Mouse (Mus musculus): ENCODE measurements around the gene Hap1.
A peak's percentile ranks its signal among the peaks of the same experiment; 100 is the strongest.

Gene Hap1

DNA sequence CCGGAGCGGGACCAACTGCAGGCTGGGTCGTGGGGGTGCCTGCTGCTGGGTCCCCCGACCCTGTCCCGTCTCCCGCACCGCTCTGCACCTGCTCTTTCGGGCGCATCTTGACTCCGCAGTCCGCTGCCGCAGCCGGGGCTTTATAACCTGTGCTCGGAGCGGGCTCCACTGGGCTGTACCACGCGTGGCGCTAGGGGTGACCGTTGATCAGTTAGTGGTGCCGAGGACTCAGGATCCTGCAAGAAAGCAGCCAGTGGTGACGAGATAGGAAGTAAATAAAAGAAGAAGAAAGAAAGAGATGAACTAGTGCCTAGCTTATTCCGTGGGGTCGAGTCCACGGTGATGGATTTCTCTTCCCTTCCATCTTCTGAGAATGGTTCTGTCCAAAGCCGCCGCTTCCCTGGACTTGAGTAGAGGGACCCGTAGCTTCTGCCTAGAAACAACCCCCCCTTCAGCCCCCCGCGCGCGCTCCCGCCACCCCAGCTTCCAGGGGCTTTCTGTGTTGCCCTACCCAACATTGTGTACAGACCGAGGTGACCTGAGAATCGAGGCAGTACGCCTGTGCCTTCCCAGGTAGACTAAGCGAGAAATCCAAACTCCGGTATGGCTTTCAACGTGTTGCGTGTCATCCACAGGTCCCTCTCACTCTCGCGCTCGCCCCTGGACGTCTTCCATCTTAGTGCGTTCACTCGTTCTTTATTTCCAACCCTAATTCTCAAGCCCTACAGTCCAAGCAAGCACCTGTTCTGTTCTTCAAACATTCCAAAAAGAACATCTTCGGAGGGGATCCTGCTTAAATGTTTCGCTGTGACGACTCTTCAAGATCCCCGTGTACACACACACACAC is at the start of gene Hap1:
Gene Hap1 (minus strand): TSS at position 157 of the 847 bp plus-strand sequence.
- DNase-seq (ENCODE audit: low spot score) = peak; percentile 74

DNA sequence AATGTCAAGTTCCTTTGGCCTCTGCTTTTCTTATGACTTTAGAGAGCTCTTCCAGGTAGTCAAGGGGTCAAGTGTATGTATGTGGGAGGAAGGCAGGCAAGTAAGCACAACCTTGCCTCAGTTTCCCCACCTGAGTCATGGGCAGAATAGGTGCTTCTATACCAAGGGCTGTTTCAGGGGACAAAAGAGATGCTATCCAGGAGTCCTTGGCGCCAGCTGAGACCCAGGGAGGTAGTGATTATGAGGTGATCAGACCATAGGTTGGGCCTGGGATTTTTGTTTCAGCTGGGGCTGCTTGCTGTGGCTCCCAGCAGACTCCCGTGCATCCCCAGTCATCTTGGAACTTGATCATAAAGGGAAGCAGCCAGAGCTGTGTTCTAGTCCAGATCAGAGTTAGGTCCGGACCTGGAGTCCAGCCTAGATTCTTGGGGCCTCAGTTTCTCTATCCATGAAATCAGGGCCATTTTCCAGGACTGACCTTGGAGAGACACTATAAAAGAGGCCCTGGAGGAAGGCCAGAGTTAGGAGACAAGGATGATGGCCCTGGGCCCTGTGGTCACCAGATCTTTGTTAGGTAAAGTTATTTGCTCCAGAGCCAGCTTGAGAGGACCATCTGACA is 48.6 kb upstream of the Hap1 start:
- no peak for DNase-seq (ENCODE audit: low spot score)

DNA sequence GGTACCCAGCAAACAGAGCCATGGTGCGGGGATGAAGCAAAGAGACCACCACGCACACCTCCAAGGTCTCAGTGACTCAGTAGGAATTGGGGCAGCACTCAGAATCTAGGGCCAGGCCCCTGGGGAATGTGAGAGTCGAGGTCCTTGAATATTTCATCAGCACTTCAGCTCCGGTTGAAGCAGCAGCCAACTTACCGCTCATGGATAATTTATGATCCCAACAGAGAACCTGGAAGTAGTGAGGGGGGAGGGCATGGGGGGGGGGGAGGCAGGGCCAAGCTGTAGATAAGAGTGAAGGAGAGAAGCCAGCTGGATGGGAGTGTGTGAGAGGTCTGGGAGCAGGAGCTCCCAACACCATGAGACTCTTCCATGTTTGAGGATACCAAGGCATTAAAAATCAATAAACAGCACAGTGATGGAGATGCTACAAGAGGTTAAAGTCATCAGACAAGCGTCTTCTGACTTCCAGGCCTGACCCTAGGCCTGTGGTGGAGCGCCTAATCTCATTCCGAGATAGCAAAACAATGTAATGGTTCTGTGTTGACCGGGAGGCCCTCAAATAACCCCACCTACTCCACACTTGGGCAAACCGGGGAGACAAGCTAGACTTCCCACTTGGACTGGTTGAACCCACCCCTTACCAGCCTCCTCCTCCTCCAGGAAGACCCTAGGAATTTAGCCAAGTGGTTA is 47.7 kb upstream of the Hap1 start:
- DNase-seq (ENCODE audit: low spot score) = no peak

DNA sequence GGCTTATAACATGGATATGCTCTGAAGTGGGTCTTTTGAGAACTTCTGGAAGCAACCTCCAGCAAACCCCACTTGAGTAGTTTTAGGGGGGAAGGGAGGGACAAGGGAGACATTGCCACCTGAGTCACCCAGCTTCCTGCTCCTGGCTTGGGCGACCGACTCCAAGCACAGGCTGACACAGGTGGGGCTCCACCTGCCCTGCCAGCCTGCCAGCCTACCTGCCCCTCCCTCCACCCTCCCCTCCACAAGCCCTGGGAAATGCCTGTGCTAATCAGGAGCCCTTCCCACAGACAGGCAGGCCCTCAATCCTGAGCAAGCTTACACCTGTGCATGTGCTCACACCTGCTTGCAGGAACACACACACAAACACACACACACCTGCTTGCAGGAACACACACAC is 46.8 kb upstream of the Hap1 start:
- peak; percentile 68 for DNase-seq (ENCODE audit: low spot score)

DNA sequence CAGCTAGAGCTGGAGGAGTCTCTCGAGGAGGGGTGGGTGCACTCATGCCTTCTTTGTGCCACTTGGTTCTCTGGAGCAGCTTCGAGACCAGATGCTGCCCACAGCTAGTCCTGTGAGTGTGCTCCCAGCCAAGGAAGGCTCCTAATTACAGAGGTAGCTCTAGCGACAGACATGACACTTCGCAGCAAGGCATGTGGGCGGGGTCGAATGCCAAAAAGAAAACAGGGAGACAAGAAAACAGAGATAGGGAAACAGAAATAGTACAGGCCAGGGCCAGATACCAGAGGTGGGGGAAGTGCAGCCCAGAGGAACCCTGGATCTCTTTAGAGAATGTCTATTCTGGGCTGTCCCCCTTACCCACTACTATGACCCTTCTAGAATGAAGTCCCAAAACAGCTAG is 46.3 kb upstream of the Hap1 start:
- DNase-seq (ENCODE audit: low spot score) = no peak

DNA sequence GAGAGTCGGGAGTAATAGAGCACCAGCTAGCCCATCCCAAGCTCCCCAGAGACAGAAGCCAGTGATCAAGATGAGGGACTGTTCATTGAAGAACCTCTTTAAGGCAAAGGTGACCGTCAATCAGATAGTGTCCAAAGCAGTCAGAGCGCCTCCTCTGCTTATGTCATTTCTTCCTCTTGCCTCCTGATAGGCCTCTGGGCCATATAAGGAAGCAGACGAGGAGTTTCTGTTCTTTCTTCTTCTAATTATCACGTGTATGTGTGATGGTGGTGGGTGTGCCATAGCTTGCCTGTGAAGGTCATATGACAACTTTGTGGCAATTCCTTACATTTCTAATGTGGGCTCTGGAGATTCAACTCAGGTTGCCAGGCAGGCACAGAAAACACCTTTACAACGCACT is 44.9 kb upstream of the Hap1 start:
- DNase-seq (ENCODE audit: low spot score) = no peak

DNA sequence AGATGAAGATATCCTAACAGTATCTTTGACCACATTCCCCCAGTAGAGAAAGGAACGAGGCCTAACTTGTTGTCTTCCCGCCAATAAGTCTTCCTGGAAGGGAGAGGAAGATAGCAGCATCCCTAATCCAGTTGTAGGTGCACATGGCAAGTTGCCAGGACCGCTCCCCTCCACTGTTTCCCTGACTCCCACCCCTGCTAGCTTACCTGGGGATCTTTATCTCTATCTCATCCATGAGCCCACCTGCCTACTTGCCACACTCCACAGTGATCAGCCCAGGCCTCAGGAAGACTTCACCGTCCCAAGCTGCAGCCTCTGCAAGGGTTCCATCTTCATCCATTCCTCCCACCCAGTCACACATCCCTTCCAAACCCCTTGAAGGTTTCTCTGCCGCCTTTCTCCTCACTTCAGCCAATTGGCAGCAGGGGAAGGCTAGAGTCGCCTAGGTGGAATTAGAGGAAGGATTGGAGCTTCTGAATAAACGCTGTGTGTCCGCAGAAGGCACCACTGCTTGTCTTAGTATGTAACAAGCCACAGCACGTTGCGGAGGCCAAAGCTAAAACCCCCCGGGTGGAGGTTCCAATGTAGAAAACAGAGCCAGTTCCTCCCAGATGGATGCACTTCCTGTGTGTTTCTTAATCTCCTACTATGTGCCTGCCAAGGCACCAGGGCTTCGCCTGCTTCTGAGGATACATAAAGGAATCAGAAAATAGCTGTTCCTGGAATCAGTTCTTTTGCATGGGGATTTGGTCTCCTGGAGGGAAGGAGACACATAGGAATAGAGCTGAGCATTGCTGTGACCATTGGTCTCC is 44.0 kb upstream of the Hap1 start:
- no peak for DNase-seq (ENCODE audit: low spot score)

DNA sequence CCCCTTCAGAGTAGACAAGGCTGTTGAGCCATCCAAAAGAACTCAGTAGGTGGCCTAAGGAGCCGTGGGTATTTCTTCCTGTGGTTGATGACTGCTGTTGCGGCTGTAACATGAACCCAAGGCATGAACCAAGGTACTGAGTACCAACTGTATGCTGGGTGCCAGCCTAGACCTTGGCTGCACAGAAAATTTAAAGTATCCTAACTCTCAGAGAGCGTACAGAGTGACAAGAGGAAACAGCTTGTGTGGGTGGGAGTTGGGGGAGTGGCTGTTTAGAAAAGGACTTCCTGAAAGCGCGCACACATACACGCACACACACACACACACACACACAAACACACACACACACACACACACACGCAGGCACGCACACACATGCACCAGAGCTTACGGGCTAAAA is 43.4 kb upstream of the Hap1 start:
- no peak for DNase-seq (ENCODE audit: low spot score)

DNA sequence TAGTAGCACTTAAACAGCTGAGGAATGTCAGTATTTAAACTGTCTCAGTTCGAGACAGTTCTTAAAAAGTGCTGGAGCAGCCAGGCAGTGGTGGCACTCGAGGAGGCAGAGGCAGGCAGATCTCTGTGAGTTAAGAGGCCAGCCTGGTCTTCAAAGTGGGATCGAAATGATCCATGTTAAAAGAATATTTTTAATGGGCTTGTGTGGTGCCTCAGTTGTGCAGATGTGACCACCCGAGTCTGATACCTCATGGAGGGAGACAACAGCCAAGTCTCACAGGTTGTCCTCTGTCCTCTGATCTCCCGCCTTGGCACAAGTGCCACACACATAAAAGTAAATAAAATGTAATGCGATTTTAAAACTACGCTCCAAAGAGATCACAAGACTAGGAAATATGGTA is 42.6 kb upstream of the Hap1 start:
- no peak for DNase-seq (ENCODE audit: low spot score)

DNA sequence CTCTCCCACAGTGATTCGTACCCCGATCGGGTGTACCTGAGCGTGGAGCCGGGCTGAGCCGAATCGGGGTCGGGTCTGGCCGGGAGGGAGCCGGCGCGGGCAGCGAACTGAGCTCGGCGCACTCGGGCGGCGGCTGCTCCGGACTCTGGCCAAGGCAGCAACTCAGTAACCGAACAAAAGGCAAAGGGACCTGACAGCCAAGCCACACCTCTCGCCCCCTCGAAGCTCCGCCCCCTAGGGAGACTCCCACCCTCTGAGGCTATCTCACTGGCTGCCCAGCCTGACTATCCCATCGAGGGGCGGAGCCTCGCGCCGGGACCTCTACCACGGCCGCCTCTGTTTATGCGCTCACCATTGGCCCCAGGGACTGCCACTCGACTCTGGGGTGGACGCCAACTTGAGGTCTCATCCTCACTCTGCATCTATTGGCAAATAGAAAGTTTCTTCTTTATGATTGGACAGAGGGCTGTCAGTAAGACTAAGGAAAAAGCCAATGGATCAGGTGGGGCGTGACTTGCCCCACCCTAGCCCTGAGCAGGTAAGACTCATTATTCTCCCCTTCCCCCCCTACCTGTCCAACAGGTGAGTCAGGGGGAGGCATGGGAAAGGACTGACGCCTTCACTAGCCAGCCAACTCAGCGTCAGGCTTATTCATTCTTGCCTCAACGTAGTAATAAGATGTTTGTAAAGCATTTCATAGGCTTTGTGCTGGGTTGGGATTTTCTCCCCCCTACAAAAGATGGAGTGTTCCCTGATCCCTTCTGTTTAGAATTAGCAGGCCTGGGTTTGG is 41.9 kb upstream of the Hap1 start, which contains the start of gene Jup:
Gene Jup (minus strand): TSS at position 164 of the 790 bp plus-strand sequence.
- peak; percentile 100 for DNase-seq (ENCODE audit: low spot score)

DNA sequence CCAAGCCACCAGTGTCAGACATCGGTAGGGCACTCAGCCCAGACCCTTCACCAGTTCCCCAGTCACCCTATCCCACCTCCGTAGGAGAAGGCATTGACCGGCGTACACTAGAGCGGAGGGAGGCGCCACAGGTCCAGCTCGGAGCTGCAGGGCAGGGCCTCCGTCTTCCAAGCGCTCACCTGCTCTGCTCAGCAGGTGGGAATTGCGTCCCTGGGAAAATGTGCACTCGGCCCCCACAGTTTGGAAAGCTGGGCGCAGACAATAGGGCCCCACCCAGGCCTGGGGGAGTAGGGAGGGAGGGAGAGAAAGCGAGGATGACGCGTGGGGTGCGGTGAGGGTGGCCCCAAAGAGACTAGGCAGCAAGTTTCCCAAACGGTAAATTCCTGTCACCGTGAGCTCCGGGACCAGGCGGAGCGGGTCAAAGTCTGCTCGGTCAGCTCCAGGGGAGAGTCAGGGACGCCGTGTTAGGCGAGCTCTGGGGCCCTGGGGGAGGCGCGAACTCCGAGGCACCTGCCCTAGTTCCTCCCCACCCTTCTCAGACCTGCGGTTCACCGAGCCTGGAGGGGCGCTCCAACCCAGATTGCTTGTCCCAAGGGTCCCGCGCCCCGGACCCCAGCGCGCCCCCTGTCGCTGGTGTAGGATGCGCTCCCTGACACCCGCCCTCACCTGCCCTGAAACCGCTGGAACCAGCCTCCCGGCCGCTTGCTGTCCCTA is 41.1 kb upstream of the Hap1 start:
- peak; percentile 52 for DNase-seq (ENCODE audit: low spot score)

DNA sequence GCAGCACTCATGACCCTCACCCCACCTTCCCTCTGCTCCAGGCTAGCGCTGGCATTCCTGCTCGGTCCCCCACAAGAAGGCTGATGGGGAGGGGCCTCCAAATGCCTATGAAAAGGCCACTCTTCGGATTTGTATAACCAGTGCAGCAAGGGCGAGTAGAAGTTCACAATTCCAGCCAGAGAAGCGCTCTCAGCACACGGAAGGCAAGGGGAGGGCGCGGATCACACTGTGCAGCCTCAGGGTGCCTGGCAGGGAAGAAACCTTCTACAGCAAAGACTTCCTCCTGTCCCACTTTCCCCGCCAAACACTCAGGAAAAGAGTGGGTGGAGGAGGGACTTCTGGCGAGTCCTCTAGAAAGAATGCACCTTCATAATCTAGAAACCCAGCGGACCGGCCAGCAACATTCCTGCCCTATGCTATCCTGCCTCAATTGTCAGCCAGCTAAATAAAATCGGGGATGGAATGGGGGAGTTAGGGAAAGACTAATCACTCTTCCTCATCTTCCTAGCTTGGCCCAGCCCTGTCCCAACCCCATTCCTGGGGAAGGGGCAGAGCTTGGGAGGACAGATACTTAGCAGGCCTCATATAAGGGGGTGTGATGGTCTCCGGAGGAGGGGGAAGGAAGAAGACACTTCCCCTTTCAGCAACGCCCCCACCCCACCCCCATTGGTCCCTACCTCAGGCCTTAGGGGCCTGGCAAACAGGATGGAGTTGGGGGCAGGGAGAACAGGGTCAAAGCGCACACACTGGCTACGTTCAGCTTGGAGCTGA is 40.1 kb upstream of the Hap1 start:
- peak; percentile 52 for DNase-seq (ENCODE audit: low spot score)

DNA sequence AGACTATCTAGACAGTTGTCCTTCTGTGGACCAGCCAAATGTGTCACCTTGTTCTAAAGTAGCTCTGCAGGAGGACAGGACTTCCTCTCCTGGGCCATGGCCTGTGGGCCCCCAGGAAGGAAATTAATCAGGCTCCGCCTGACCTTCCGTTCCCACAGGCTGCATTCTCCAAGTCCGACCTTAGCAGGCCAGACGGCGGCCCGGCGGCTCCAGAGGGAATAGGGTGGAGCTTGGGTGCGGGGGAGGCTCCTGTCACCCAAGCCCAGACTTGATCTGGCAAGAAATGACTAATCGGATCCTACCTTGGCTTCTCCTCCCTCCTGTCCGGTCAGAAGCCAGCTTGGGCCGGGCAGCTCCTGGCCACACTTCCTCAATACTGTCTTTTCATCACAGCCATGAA is 39.3 kb upstream of the Hap1 start:
- DNase-seq (ENCODE audit: low spot score) = peak; percentile 85

DNA sequence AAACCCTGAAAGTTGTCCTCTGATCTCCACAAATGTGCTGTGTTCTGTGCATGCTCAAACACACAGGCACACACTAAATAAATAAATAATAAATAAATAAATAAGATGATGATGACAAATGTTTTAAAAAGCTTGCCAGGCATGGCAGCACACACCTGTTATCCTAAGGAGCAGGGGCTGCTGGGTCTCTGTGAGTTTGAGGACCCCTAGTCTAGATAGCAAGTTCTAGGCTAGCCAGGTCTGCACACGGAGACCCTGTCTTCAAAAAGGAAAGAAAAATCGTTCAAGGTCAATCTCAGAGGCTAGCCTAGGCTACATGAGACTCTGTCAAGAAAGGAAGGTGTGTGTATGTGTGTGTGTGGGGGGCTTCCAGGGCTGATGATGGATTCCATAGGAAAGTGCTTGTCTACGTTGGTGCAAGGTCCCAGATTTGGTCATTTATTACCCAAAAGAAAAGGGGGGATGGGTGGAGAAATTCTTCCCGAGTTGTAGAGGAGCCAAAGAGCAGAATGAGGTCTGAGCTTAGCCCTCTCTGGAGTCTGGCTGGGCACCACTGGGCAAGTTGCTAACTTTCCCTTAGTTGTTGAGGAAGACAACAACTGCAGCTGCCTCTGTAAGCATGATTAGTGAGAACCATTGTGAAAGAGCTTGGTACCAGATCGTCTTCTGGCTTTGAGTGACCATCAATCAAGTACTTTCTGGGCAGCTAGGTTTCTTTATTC is 38.6 kb upstream of the Hap1 start:
- no peak for DNase-seq (ENCODE audit: low spot score)

DNA sequence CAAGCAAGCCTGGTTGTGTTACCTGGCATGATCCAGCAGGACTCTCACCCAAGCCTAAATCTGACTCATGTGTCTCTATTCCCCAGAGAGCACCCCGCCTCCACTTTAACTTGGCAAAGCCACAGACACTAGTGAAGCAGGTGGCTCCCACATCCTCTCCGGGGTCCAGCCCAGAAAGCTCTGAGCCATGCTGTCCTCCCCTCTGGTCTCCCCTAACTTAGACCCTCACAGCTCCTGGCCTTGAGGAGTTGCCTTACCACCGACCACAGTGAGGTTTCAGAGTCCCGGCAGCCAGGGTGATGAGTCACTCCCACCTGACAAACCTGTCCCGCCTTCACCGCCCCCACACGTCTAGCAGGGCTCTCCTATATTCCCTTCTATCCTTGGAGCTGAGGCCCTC is 37.8 kb upstream of the Hap1 start:
- DNase-seq (ENCODE audit: low spot score) = peak; percentile 69

DNA sequence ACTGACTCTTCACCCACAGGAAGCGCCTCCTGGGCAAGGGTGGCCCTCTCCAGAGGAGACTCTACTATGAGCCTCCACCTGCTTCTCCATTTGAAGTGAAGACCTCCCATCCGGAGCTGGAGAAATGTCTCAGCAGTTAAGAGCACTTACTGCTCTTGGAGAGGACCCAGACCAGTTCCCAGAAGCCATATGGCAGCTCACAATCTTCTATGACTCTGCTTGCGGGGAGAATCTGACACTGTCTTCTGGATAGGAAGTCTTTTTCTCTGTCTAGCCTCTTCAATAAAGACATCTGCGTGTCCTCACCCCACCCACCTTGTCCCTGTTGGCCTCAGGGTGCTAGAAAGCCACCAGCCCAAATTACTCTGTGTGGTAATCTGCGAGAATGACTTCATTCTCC is 37.0 kb upstream of the Hap1 start:
- no peak for DNase-seq (ENCODE audit: low spot score)

DNA sequence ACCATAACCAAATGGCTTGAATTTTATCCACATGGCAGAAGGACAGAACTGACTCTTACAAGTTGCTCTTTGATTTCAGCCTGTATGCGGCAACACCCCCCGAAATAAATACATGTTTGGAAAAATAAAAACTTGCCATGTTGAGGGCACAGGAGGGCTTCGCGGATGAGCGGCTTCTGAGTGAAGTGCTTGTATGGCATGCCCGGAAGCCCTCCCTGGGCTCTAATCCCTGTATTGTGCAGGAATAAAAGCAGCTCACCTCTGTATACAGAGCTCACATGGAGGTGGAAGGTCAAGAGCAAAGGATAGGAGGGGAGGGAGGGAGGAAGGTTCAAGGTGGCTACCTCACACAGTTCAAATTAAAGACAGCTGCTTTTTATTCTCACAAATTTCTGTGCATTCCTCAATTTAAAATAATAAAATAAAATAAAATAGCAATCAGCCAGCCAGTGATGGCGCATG is 36.0 kb upstream of the Hap1 start:
- DNase-seq (ENCODE audit: low spot score) = no peak

DNA sequence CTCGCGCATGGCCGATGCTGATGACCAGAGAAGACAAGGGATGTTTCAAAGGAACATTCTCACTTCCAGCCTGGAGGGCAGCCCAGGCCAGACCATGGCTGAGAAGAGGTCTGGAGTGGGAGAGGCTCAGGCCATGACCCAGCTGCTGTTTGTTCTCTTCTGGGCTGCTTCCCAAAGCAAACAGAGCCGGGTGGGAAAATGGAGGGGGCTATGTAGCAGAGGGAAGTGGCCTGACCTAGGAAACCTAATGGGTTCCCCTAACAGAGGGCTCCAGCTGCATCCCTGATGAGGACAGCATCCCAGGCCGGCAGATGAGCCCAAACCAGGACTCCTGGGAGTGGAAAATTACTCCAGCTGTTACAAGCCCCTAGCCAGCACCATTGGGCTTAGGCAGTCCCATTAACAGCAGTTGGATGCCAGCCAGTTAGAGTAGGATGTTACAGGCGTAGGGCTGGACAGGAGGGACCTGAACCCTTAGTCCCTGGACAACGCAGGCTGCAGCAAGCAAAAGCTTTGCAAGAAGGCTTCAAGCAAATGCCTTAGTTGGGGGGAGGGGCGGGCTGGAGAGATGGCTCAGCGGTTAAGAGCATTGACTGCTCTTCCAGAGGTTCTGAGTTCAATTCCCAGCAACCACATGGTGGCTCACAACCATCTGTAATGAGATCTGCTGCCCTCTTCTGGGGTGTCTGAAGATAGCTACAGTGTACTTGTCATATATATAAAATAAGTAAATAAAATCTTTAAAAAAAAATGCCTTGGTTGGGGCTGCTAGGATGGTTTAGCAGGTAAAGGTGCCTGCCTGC is 35.4 kb upstream of the Hap1 start:
- peak; percentile 63 for DNase-seq (ENCODE audit: low spot score)

All from urinary bladder, postnatal 14 days (tissue).